Mouse (Mus musculus): ENCODE measurements around the gene Bank1. TPM values are rescaled to one million over a fixed set of nuclear protein-coding genes. Genes with fewer than 3 reads are reported as not detected.
A peak's percentile ranks its signal among the peaks of the same experiment; 100 is the strongest.

Gene Bank1
- polyA plus RNA-seq, 1 experiment from 2014 or later: 0.31 TPM

DNA sequence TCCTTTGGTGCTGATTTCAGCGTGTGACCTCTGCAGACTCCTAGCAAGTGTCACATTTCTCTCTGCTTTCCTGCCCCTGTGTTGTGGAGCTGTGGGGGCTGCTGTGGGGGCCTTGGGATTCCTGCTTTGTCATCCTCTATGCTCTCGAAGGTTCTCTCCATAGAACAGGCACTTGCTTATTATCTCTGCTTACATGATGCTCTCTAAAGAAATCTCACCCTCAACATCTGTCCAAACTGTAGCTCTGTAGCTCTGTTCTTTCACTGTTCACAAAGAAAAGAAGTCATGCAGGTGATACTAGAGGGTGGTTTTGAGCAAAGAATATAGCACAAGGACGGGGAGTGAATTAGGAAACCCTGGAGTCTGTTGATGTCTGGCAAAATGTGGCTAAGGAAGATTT, 288.6 kb downstream of the Bank1 start:
- H3K9me3 ChIP-seq: no peaks in the 10 kb centered on the region
- H3K36me3 ChIP-seq: no peaks in the 10 kb centered on the region
- H3K4me1 ChIP-seq: no peaks in the 10 kb centered on the region
- no peak overlapping the region for H3K9ac ChIP-seq (replicated peaks)
- H3K4me3 ChIP-seq: no peak overlapping the region
- no peak overlapping the region for H3K4me2 ChIP-seq (replicated peaks)
- no peak overlapping the region for H3K27ac ChIP-seq (replicated peaks)
- WGBS: 51% methylated on average over 3 of the region's 3 CpGs
- no peaks in the 10 kb centered on the region for H3K27me3 ChIP-seq
- no peak for ATAC-seq (replicated peaks)

DNA sequence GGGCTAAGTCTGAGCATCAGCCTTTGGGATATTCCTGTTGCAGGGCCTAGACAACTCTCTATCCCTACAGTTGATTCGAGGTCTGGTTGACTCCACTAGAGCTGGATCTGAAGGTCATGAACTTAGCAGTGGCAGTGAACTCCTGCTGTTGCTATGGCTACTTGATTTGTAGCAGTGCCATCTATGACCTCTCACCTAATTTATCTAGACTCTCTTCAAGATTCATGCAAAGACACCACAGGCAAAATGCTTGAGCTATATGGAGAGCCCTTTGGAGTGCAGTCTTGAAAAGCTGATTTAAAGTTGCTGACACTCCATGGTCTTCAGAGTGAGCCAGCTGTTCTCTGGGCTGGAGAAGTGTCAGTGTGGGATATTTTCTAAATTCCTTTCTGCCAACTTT, 290.1 kb downstream of the Bank1 start:
- no peak overlapping the region for H3K9ac ChIP-seq (replicated peaks)
- no peak for ATAC-seq (replicated peaks)
- H3K4me1 ChIP-seq: no peaks in the 10 kb centered on the region
- H3K27ac ChIP-seq (replicated peaks): no peak overlapping the region
- 87% methylated on average over 1 of the region's 1 CpGs for WGBS
- no peak overlapping the region for H3K4me3 ChIP-seq
- no peak overlapping the region for H3K4me2 ChIP-seq (replicated peaks)
- no peaks in the 10 kb centered on the region for H3K9me3 ChIP-seq
- no peaks in the 10 kb centered on the region for H3K36me3 ChIP-seq
- H3K27me3 ChIP-seq: no peaks in the 10 kb centered on the region

DNA sequence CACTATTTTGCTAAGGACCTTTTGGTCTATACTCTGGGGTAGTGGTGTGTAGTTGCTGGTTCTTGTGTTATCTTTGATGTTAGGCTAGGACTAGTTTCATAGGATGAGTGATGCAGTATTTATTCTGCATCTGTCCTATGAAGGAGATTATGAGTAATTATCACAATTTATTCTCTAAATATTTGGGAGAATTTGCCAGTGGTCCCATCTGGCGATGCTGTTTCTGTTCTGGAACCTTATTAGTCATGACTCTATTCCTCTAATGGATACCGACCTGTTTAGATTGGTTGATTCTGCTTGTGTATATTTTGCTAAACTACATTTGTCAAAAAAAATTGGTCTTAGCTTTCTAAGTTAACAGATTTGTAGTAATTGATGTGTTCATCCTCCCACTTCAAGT, 301.0 kb downstream of the Bank1 start:
- no peak for ATAC-seq (replicated peaks)
- H3K27ac ChIP-seq (replicated peaks): no peak overlapping the region
- WGBS: 90% methylated on average over 2 of the region's 2 CpGs
- no peaks in the 10 kb centered on the region for H3K27me3 ChIP-seq
- H3K4me2 ChIP-seq (replicated peaks): no peak overlapping the region
- H3K9me3 ChIP-seq: no peaks in the 10 kb centered on the region
- no peaks in the 10 kb centered on the region for H3K4me1 ChIP-seq
- no peaks in the 10 kb centered on the region for H3K36me3 ChIP-seq
- no peak overlapping the region for H3K9ac ChIP-seq (replicated peaks)
- no peak overlapping the region for H3K4me3 ChIP-seq

DNA sequence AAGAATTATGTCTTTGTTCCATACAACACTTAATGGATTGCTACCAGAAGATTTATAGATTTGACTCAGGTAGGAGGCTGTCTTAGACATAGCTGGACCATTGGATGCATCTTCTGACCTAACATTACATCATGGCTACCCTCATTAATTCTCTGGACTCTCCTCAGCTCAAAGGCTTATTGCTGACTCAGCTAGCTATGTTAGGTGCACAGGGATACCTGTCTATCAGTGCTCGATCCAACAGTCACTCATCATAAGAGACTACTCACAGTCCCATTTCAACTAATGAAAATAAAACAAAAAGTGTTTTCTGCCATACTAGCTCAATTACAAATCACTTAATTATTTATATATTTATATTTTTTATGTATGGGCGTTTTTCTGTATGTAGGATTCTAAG, 308.3 kb downstream of the Bank1 start:
- ATAC-seq (replicated peaks): no peak
- H3K27me3 ChIP-seq: no peaks in the 10 kb centered on the region
- no peaks in the 10 kb centered on the region for H3K36me3 ChIP-seq
- no peaks in the 10 kb centered on the region for H3K9me3 ChIP-seq
- no peak overlapping the region for H3K4me3 ChIP-seq
- no peak overlapping the region for H3K4me2 ChIP-seq (replicated peaks)
- no peaks in the 10 kb centered on the region for H3K4me1 ChIP-seq
- WGBS: 87% methylated on average over 2 of the region's 2 CpGs
- H3K9ac ChIP-seq (replicated peaks): no peak overlapping the region
- no peak overlapping the region for H3K27ac ChIP-seq (replicated peaks)

DNA sequence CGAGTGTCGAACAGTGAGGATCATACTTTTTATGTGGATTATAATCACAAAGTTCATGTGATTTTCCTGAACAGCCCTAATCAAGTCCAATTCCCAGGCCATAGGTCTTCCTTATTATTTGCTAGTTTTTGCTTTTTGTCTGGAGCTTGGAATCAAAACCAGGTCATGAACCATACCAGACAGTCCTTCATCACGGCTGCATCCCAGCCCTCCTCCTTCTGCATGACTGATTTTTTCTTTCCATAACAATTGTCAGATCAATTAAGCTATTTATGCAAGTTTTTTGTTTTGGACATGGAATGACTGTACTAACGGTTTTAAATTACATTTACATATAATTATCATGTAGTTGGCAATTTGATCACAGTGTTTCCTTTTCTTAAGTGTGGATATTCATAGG, 315.2 kb downstream of the Bank1 start:
- ATAC-seq (replicated peaks): no peak
- Histone ChIP-seq H3K4me1 (peaks cover 21% of the 10 kb centered on the region), H3K9me3 (no peaks in the 10 kb centered on the region), H3K27me3 (no peaks in the 10 kb centered on the region), H3K4me3 (no peak overlapping the region), H3K4me2 (replicated peaks) (no peak overlapping the region), H3K9ac (replicated peaks) (no peak overlapping the region), H3K27ac (replicated peaks) (no peak overlapping the region), H3K36me3 (no peaks in the 10 kb centered on the region)
- WGBS: 61% methylated on average over 4 of the region's 4 CpGs

DNA sequence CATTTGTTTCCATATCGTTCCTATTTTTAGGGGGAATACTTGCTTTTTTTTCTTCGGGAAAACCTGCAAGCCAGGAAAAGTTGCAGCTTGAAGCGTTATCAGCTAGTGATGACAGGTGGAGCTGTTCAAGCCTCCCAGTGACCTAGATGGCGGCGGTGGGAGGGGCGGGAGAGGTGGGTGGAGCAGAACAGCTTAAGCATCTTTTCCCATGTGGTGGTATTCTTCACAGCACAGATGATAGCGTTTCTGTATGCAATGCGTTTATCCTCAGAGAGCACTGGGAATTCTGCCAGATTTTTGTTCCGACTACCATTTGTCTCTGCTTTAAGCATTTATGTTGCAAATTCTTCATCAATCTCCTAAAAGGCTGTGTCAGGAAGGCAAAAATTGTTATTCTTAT, 318.0 kb downstream of the Bank1 start:
- H3K9me3 ChIP-seq: no peaks in the 10 kb centered on the region
- H3K4me1 ChIP-seq: peaks cover 21% of the 10 kb centered on the region
- peak overlapping the region; percentile 68 for H3K27ac ChIP-seq (replicated peaks)
- peak; percentile 96 for ATAC-seq (replicated peaks)
- 16% methylated on average over 9 of the region's 9 CpGs for WGBS
- H3K27me3 ChIP-seq: no peaks in the 10 kb centered on the region
- peak overlapping the region; percentile 12 for H3K4me3 ChIP-seq
- no peak overlapping the region for H3K9ac ChIP-seq (replicated peaks)
- H3K4me2 ChIP-seq (replicated peaks): peak overlapping the region; percentile 20; the same call in 1 of the 2 replicates
- no peaks in the 10 kb centered on the region for H3K36me3 ChIP-seq

DNA sequence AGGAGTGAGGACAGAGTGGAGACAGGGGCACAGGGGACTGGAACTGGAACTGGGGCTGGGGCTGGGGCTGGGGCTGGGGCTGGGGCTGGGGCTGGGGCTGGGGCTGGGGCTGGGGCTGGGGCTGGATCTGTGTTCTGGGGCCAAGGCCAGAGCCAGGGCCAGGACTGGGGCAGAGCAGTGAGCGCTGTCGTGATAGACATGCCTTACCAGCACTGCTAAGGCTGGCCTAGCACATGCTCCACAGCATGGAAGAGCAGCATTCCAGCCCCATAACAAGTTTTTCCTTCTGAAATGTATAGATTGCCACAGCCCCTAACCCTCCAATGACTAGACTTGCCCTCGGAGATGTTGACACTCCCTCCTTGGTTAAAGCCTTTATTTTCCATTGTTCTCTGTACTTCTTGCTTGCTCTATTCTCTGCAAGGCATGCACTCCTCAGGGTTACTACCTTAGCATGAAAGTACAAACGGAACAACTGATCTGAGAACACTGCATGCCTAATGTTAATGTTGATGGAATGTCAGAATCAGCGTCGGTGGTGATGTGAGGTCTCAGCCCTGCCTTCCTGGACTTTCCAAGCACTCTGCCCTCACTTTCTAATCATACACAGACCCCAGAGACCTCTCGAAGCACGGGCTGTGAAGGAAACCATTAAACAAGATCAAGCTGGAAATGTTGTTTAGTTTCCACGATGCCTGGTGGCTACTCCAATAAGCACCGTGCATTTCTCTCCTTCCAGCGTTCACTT, 318.6 kb downstream of the Bank1 start:
- peak overlapping the region; percentile 12; the same call in 1 of the 2 replicates for H3K4me3 ChIP-seq
- H3K4me1 ChIP-seq: peaks cover 21% of the 10 kb centered on the region
- no peaks in the 10 kb centered on the region for H3K9me3 ChIP-seq
- peak; percentile 51 for ATAC-seq (replicated peaks)
- H3K27ac ChIP-seq (replicated peaks): peak overlapping the region; percentile 68
- peak overlapping the region; percentile 20; the same call in 1 of the 2 replicates for H3K4me2 ChIP-seq (replicated peaks)
- WGBS: 66% methylated on average over 11 of the region's 11 CpGs
- no peaks in the 10 kb centered on the region for H3K27me3 ChIP-seq
- no peak overlapping the region for H3K9ac ChIP-seq (replicated peaks)
- no peaks in the 10 kb centered on the region for H3K36me3 ChIP-seq
